Mouse (Mus musculus): ENCODE measurements around the gene Vpreb2. TPM values are rescaled to one million over a fixed set of nuclear protein-coding genes. Genes with fewer than 3 reads are reported as not detected.
"Not testable (repeated sequence)": the region's sequence is repeated elsewhere in the genome, so short reads cannot be mapped to it uniquely, and the experiment has no call there.

The Vpreb2 gene
- total and polyA plus RNA-seq, 2 experiments from 2014 or later: not detected

DNA sequence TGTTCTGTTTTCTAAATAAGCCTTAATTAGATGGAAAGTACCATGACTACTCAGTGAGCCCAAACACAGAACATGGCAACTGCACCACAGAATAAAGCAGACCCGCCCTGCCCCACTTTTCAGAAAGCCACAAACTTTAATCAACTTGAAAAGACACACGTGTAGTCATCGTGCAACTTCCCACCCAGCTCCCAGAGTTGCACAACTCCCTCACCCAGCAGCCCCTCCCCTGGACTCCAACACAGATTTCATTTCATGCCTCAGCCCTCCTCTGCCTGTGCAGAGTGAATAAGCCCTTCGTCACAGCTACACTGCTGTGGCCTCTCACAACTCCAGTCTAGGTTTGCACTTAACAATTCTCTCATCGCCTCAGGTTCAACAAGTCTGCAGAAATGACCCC lies 24.4 kb downstream of the Vpreb2 start:
- no peak overlapping the region for H3K27ac ChIP-seq (ENCODE audit: low read depth, low read length)
- WGBS: 68% methylated on average over 5 of the region's 5 CpGs

DNA sequence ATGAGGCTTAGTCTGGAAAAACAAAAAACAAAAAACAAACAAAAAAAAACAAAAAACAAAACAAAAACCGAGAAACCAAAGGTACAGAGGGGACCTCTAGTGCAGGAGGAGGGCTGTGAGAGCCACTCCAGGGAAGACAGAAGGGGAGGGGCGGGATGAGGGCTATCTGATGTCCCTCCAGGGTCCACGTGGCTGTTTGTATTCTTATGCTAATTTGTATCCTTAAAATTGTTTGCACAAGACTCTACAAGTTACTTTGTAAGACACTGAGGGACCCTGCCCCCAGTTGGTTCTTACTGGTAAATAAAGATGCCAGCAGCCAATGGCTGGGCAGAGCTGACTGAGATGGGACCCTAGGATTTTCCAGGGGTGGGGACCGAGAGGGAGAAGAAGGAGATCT lies 26.9 kb downstream of the Vpreb2 start:
- Histone ChIP-seq H3K9me3 (ENCODE audit: low read length) (no peaks in the 10 kb centered on the region), H3K9ac (replicated peaks; ENCODE audit: low read length, poor library complexity, severe bottlenecking) (no peak overlapping the region), H3K4me2 (ENCODE audit: low read depth, low read length, poor library complexity, severe bottlenecking) (no peak overlapping the region), H3K27ac (ENCODE audit: low read depth, low read length) (no peak overlapping the region), H3K27me3 (ENCODE audit: insufficient read depth, low read length) (no peaks in the 10 kb centered on the region), H3K36me3 (ENCODE audit: insufficient read depth, low read length) (no peaks in the 10 kb centered on the region), H3K4me3 (ENCODE audit: low read depth, low read length) (no peak overlapping the region), H3K4me1 (ENCODE audit: insufficient read depth, low read length) (no peaks in the 10 kb centered on the region)
- ATAC-seq (ENCODE audit: low FRiP score): no peak
- TF ChIP-seq CTCF (IDR thresholded peaks at IDR 0.05): no peak
- DNase-seq (ENCODE audit: low spot score): no peak
- WGBS: 39% methylated on average over 4 of the region's 4 CpGs

More for the DNA sequence above, 24.4 kb downstream of the Vpreb2 start:
- Histone ChIP-seq H3K4me3 (ENCODE audit: low read depth, low read length) (no peak overlapping the region), H3K4me1 (ENCODE audit: insufficient read depth, low read length) (no peaks in the 10 kb centered on the region), H3K9me3 (ENCODE audit: low read length) (no peaks in the 10 kb centered on the region), H3K4me2 (ENCODE audit: low read depth, low read length, poor library complexity, severe bottlenecking) (no peak overlapping the region), H3K27me3 (ENCODE audit: insufficient read depth, low read length) (no peaks in the 10 kb centered on the region), H3K36me3 (ENCODE audit: insufficient read depth, low read length) (no peaks in the 10 kb centered on the region), H3K9ac (replicated peaks; ENCODE audit: low read length, poor library complexity, severe bottlenecking) (no peak overlapping the region)
- TF ChIP-seq CTCF (IDR thresholded peaks at IDR 0.05): no peak
- DNase-seq (ENCODE audit: low spot score): no peak
- no peak for ATAC-seq (ENCODE audit: low FRiP score)

DNA sequence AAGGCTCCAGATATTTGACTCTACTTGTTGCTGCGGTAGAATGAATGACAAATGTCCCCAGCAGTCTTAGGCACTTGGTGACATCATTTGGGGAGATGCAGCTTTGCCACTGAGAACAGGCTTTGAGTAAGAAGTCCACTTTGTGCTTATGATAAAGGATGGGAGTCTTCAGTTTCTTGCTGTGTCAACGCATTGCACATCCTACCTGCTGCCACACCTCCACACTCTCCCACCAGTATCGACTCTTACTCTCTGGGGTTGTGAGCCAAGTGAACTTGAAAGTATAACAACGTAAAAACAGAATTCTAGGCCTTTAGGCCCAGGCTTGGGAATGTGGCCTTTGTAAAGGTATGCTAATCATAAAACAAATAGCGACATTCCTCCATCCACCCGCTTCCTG lies 30.9 kb downstream of the Vpreb2 start:
- no peaks in the 10 kb centered on the region for H3K4me1 ChIP-seq (ENCODE audit: insufficient read depth, low read length)
- DNase-seq (ENCODE audit: low spot score) (no peak), ATAC-seq (ENCODE audit: low FRiP score) (no peak)
- WGBS: 69% methylated on average over 6 of the region's 6 CpGs
- H3K9ac ChIP-seq (replicated peaks; ENCODE audit: low read length, poor library complexity, severe bottlenecking): no peak overlapping the region
- TF ChIP-seq CTCF (IDR thresholded peaks at IDR 0.05): no peak
- H3K27me3 ChIP-seq (ENCODE audit: insufficient read depth, low read length): no peaks in the 10 kb centered on the region
- no peak overlapping the region for H3K27ac ChIP-seq (ENCODE audit: low read depth, low read length)
- no peaks in the 10 kb centered on the region for H3K36me3 ChIP-seq (ENCODE audit: insufficient read depth, low read length)
- no peak overlapping the region for H3K4me2 ChIP-seq (ENCODE audit: low read depth, low read length, poor library complexity, severe bottlenecking)
- no peaks in the 10 kb centered on the region for H3K9me3 ChIP-seq (ENCODE audit: low read length)
- no peak overlapping the region for H3K4me3 ChIP-seq (ENCODE audit: low read depth, low read length)

DNA sequence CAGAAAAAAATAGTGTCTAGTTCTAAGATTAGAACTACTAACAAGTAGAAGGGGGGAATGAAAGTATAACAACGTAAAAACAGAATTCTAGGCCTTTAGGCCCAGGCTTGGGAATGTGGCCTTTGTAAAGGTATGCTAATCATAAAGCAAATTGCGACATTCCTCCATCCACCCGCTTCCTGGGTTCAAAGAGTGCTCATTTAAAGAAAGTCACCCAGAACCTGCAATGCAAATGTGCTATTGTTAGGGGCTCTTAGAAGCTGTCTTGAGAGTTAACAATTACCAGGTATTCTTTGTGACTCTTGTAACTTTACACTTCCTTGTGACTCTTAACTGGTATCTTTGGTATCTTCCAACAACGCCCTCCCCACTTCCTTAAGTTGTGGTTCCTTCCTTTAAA lies 36.3 kb downstream of the Vpreb2 start:
- H3K4me1 ChIP-seq (ENCODE audit: insufficient read depth, low read length); H3K4me3 ChIP-seq (ENCODE audit: low read depth, low read length); ATAC-seq (ENCODE audit: low FRiP score); H3K27ac ChIP-seq (ENCODE audit: low read depth, low read length); DNase-seq (ENCODE audit: low spot score); H3K27me3 ChIP-seq (ENCODE audit: insufficient read depth, low read length); H3K9me3 ChIP-seq (ENCODE audit: low read length); H3K36me3 ChIP-seq (ENCODE audit: insufficient read depth, low read length); H3K4me2 ChIP-seq (ENCODE audit: low read depth, low read length, poor library complexity, severe bottlenecking); H3K9ac ChIP-seq (replicated peaks; ENCODE audit: low read length, poor library complexity, severe bottlenecking): not testable (repeated sequence)
- 63% methylated on average over 3 of the region's 4 CpGs for WGBS

DNA sequence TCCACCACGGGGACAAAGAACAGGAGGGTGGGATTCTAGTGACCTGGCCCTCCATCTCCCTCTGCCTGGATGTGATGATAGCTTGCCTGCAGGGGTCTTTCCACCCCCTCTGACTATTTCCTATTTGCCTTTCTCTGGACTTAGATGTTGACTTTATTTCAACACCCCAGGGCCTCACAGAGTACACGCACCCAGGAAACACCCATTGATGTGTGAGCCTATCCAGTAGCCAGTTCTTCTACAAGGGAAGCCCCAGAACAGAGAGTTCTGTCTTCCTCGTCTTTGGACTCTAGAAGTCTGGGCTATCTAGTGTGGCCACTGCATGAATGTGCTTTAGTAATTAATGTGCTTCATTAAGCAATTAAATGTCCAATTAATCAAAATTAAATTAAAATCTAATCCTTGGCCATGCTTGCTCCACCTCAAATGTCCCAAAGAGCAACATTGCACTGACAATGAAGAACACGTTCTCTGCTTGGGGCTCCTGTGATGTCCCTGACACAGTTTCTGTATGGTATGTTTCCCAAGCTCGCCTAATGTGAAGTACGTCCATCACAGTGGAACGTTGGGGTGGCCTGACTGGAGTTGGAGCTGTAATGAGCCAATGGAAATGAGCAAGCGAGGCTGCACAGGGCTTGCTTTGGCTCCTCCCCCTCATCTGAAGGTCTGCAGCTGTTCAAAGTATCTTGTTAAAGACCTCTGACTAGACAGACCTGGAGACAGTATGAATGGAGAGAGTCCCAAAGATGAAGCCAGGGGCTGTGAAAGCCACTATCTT lies 42.7 kb downstream of the Vpreb2 start:
- ATAC-seq (ENCODE audit: low FRiP score) (no peak), DNase-seq (ENCODE audit: low spot score) (no peak)
- Histone ChIP-seq H3K27me3 (ENCODE audit: insufficient read depth, low read length) (no peaks in the 10 kb centered on the region), H3K4me1 (ENCODE audit: insufficient read depth, low read length) (no peaks in the 10 kb centered on the region), H3K9ac (replicated peaks; ENCODE audit: low read length, poor library complexity, severe bottlenecking) (no peak overlapping the region), H3K27ac (ENCODE audit: low read depth, low read length) (no peak overlapping the region), H3K4me3 (ENCODE audit: low read depth, low read length) (no peak overlapping the region), H3K9me3 (ENCODE audit: low read length) (no peaks in the 10 kb centered on the region), H3K4me2 (ENCODE audit: low read depth, low read length, poor library complexity, severe bottlenecking) (no peak overlapping the region), H3K36me3 (ENCODE audit: insufficient read depth, low read length) (no peaks in the 10 kb centered on the region)
- 83% methylated on average over 8 of the region's 8 CpGs for WGBS
- TF ChIP-seq CTCF (IDR thresholded peaks at IDR 0.05): no peak

DNA sequence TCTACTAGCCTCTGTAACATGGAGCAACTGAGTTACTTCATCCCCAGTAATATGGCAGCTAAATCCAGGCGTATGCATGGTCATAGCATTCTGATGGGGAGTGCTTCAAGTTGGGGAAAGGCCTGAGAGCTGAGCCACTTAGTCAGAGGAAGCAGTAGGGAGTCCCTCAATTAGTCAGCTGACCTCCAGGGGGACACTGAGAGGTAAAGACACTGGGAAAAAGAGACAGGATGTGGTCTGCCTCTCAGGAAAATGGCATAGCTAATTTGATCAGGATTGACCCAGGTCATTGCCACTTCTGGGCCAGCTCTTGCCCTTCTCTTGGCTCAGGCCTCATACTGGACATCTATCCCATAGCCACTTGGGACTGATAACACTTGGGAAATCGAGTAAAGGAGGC lies 47.1 kb downstream of the Vpreb2 start:
- Histone ChIP-seq H3K9me3 (ENCODE audit: low read length) (no peaks in the 10 kb centered on the region), H3K4me1 (ENCODE audit: insufficient read depth, low read length) (no peaks in the 10 kb centered on the region), H3K27ac (ENCODE audit: low read depth, low read length) (no peak overlapping the region), H3K4me3 (ENCODE audit: low read depth, low read length) (no peak overlapping the region), H3K9ac (replicated peaks; ENCODE audit: low read length, poor library complexity, severe bottlenecking) (no peak overlapping the region), H3K36me3 (ENCODE audit: insufficient read depth, low read length) (no peaks in the 10 kb centered on the region), H3K4me2 (ENCODE audit: low read depth, low read length, poor library complexity, severe bottlenecking) (no peak overlapping the region), H3K27me3 (ENCODE audit: insufficient read depth, low read length) (no peaks in the 10 kb centered on the region)
- TF ChIP-seq CTCF (IDR thresholded peaks at IDR 0.05): no peak
- ATAC-seq (ENCODE audit: low FRiP score) (no peak), DNase-seq (ENCODE audit: low spot score) (no peak)
- WGBS: 75% methylated on average over 2 of the region's 2 CpGs

Other genes with a start within 250 kb of the Vpreb2 start
- gene Med15, start 247.5 kb upstream of the Vpreb2 start, total RNA-seq (2014; rRNA removed): 58.3 and 60.7 TPM in 2 replicates
- gene Med15, start 247.5 kb upstream of the Vpreb2 start, polyA plus RNA-seq (2015; fragmentation: Nextera tagmentation; extraction: Ambion mirVana): 43.0 and 49.3 TPM in 2 replicates
- 150 and 156 TPM in 2 replicates for gene Klhl22, start 220.8 kb upstream of the Vpreb2 start, total RNA-seq (2014; rRNA removed)
- gene Klhl22, start 220.8 kb upstream of the Vpreb2 start, polyA plus RNA-seq (2015; fragmentation: Nextera tagmentation; extraction: Ambion mirVana): 79.3 and 82.6 TPM in 2 replicates
- gene Scarf2, start 183.1 kb upstream of the Vpreb2 start, total RNA-seq (2014; rRNA removed): 8.5 and 12.6 TPM in 2 replicates
- gene Scarf2, start 183.1 kb upstream of the Vpreb2 start, polyA plus RNA-seq (2015; fragmentation: Nextera tagmentation; extraction: Ambion mirVana): 2.1 and 2.4 TPM in 2 replicates
- 7.0 and 13.5 TPM in 2 replicates for gene B830017H08Rik, start 147.3 kb upstream of the Vpreb2 start, total RNA-seq (2014; rRNA removed)
- 7.8 and 8.5 TPM in 2 replicates for gene B830017H08Rik, start 147.3 kb upstream of the Vpreb2 start, polyA plus RNA-seq (2015; fragmentation: Nextera tagmentation; extraction: Ambion mirVana)
- 2.4 and 12.8 TPM in 2 replicates for gene Car15, start 142.1 kb upstream of the Vpreb2 start, total RNA-seq (2014; rRNA removed)
- gene Car15, start 142.1 kb upstream of the Vpreb2 start, polyA plus RNA-seq (2015; fragmentation: Nextera tagmentation; extraction: Ambion mirVana): 1.7 and 2.0 TPM in 2 replicates
- 0.66 and 1.6 TPM in 2 replicates for gene Gm20518, start 88.8 kb upstream of the Vpreb2 start, total RNA-seq (2014; rRNA removed)
- gene Gm20518, start 88.8 kb upstream of the Vpreb2 start, polyA plus RNA-seq (2015; fragmentation: Nextera tagmentation; extraction: Ambion mirVana): 0.15 and 0.25 TPM in 2 replicates
- not detected in 2 replicates for gene Tssk1, start 86.2 kb upstream of the Vpreb2 start, total RNA-seq (2014; rRNA removed)
- 0.07 TPM in 1 of 2 replicates, not detected in the other for gene Tssk1, start 86.2 kb upstream of the Vpreb2 start, polyA plus RNA-seq (2015; fragmentation: Nextera tagmentation; extraction: Ambion mirVana)
- gene Dgcr2, start 81.9 kb upstream of the Vpreb2 start, total RNA-seq (2014; rRNA removed): 161 and 178 TPM in 2 replicates
- 94.0 and 95.9 TPM in 2 replicates for gene Dgcr2, start 81.9 kb upstream of the Vpreb2 start, polyA plus RNA-seq (2015; fragmentation: Nextera tagmentation; extraction: Ambion mirVana)
- gene Tssk2, start 81.8 kb upstream of the Vpreb2 start, total RNA-seq (2014; rRNA removed): not detected in 2 replicates
- not detected in 2 replicates for gene Tssk2, start 81.8 kb upstream of the Vpreb2 start, polyA plus RNA-seq (2015; fragmentation: Nextera tagmentation; extraction: Ambion mirVana)
- 40.4 and 52.2 TPM in 2 replicates for gene Ess2, start 69.1 kb upstream of the Vpreb2 start, total RNA-seq (2014; rRNA removed)
- gene Ess2, start 69.1 kb upstream of the Vpreb2 start, polyA plus RNA-seq (2015; fragmentation: Nextera tagmentation; extraction: Ambion mirVana): 41.3 and 43.4 TPM in 2 replicates
- gene Gsc2, start 65.4 kb upstream of the Vpreb2 start, total RNA-seq (2014; rRNA removed): 0.61 TPM in 1 of 2 replicates, not detected in the other
- gene Gsc2, start 65.4 kb upstream of the Vpreb2 start, polyA plus RNA-seq (2015; fragmentation: Nextera tagmentation; extraction: Ambion mirVana): 0.31 and 0.52 TPM in 2 replicates
- gene Slc25a1, start 52.2 kb upstream of the Vpreb2 start, total RNA-seq (2014; rRNA removed): 178 and 184 TPM in 2 replicates
- 146 and 155 TPM in 2 replicates for gene Slc25a1, start 52.2 kb upstream of the Vpreb2 start, polyA plus RNA-seq (2015; fragmentation: Nextera tagmentation; extraction: Ambion mirVana)
- 64.0 and 68.5 TPM in 2 replicates for gene Dgcr6, start 72.4 kb downstream of the Vpreb2 start, total RNA-seq (2014; rRNA removed)
- 164 and 172 TPM in 2 replicates for gene Dgcr6, start 72.4 kb downstream of the Vpreb2 start, polyA plus RNA-seq (2015; fragmentation: Nextera tagmentation; extraction: Ambion mirVana)
- 11.1 and 14.8 TPM in 2 replicates for gene Prodh, start 109.8 kb downstream of the Vpreb2 start, total RNA-seq (2014; rRNA removed)
- 5.4 and 6.8 TPM in 2 replicates for gene Prodh, start 109.8 kb downstream of the Vpreb2 start, polyA plus RNA-seq (2015; fragmentation: Nextera tagmentation; extraction: Ambion mirVana)
- gene Rtn4r, start 147.2 kb downstream of the Vpreb2 start, total RNA-seq (2014; rRNA removed): 39.6 and 71.7 TPM in 2 replicates
- 32.3 and 36.2 TPM in 2 replicates for gene Rtn4r, start 147.2 kb downstream of the Vpreb2 start, polyA plus RNA-seq (2015; fragmentation: Nextera tagmentation; extraction: Ambion mirVana)
- not detected in 2 replicates for gene Ccdc188, start 237.5 kb downstream of the Vpreb2 start, total RNA-seq (2014; rRNA removed)
- not detected in 2 replicates for gene Ccdc188, start 237.5 kb downstream of the Vpreb2 start, polyA plus RNA-seq (2015; fragmentation: Nextera tagmentation; extraction: Ambion mirVana)